Mouse (Mus musculus) kidney, embryonic 14.5 days (tissue): ENCODE measurements around the gene Igf1. TPM values are rescaled to one million over a fixed set of nuclear protein-coding genes. Genes with fewer than 3 reads are reported as not detected.

Source experiments
- ATAC-seq: fragments of 200-750 bp; cut with Nextera tagmentation; 2 replicates; pipeline ENCODE4 v1.8.0; 2017; ENCODE audit warnings: moderate number of reproducible peaks, mild to moderate bottlenecking, moderate TSS enrichment, moderate library complexity; ENCODE audit not compliant: low FRiP score, low TSS enrichment
- H3K27ac ChIP-seq: fragments of 300-500 bp; sonication (generic); 2 replicates; pipeline ENCODE4 v1.5.1; 2014; ENCODE audit warnings: low read depth, mild to moderate bottlenecking, low read length, moderate library complexity, mixed read lengths
- H3K27me3 ChIP-seq: fragments of 300-500 bp; sonication (generic); 2 replicates; pipeline ENCODE4 v1.6.1; 2014; ENCODE audit warnings: mild to moderate bottlenecking, low read length; ENCODE audit not compliant: control insufficient read depth, insufficient read depth
- H3K36me3 ChIP-seq: fragments of 300-500 bp; sonication (generic); 2 replicates; pipeline ENCODE4 v1.6.1; 2014; ENCODE audit warnings: low read length, mixed read lengths; ENCODE audit not compliant: control insufficient read depth, insufficient read depth
- H3K4me1 ChIP-seq: fragments of 300-500 bp; sonication (generic); 2 replicates; pipeline ENCODE4 v1.6.1; 2014; ENCODE audit warnings: low read length, mixed read lengths; ENCODE audit not compliant: control insufficient read depth, insufficient read depth
- H3K4me2 ChIP-seq: fragments of 300-500 bp; sonication (generic); replicated peaks from 2 replicates; pipeline ENCODE4 v1.6.1; 2014; ENCODE audit warnings: low read depth, mild to moderate bottlenecking, low read length
- H3K4me3 ChIP-seq: fragments of 300-500 bp; sonication (generic); 2 replicates; pipeline ENCODE4 v1.5.1; 2014; ENCODE audit warnings: mild to moderate bottlenecking, low read length
- H3K9ac ChIP-seq: fragments of 300-500 bp; sonication (generic); 2 replicates; pipeline ENCODE4 v1.6.1; 2014; ENCODE audit warnings: low read depth, mild to moderate bottlenecking, low read length, moderate library complexity
- H3K9me3 ChIP-seq: fragments of 300-500 bp; sonication (generic); 2 replicates; pipeline ENCODE4 v1.6.1; 2016; ENCODE audit warnings: low read length; ENCODE audit not compliant: control insufficient read depth
- WGBS: fragments of 180-500 bp; shearing (Covaris S2); extraction: QIAGEN DNeasy Blood & Tissue Kit; methylation state at CpG from one replicate; pipeline ENCODE4 v1.1.7; 2014; 5-methylcytosine and 5-hydroxymethylcytosine counted together
- polyA plus RNA-seq: library from polyadenylated mRNA; unstranded; fragments of >200 nt; fragmentation: Nextera tagmentation; extraction: Ambion mirVana; gene quantifications from 2 replicates; pipeline ENCODE4 v1.2.1, GENCODE M21; 2014

The Igf1 gene
- polyA plus RNA-seq, 1 experiment from 2014 or later, result 28.2 TPM

GRCm38 (mm10) chr10:87832101-87832500, 26.0 kb upstream of the Igf1 start:
- no peaks in the 10 kb centered on the region for H3K27me3 ChIP-seq
- 82% methylated on average over 1 of the region's 1 CpGs for WGBS
- no peak for ATAC-seq

GRCm38 (mm10) chr10:87839454-87839853, 18.6 kb upstream of the Igf1 start:
- WGBS, result 97% methylated on average over 1 of the region's 1 CpGs
- Histone ChIP-seq H3K4me3 (no peak overlapping the region), H3K27me3 (no peaks in the 10 kb centered on the region), H3K36me3 (no peaks in the 10 kb centered on the region), H3K4me1 (no peaks in the 10 kb centered on the region), H3K27ac (no peak overlapping the region), H3K4me2 (no peak overlapping the region), H3K9me3 (no peaks in the 10 kb centered on the region), H3K9ac (no peak overlapping the region)
- no peak for ATAC-seq

More at GRCm38 (mm10) chr10:87832101-87832500, 26.0 kb upstream of the Igf1 start:
- Histone ChIP-seq H3K9me3 (no peaks in the 10 kb centered on the region), H3K36me3 (no peaks in the 10 kb centered on the region), H3K4me2 (no peak overlapping the region), H3K4me3 (no peak overlapping the region), H3K9ac (no peak overlapping the region), H3K4me1 (no peaks in the 10 kb centered on the region), H3K27ac (no peak overlapping the region)

GRCm38 (mm10) chr10:87842501-87842900, 15.6 kb upstream of the Igf1 start:
- 81% methylated on average over 4 of the region's 4 CpGs for WGBS
- no peaks in the 10 kb centered on the region for H3K4me1 ChIP-seq
- H3K9me3 ChIP-seq, result no peaks in the 10 kb centered on the region
- no peaks in the 10 kb centered on the region for H3K36me3 ChIP-seq
- no peak overlapping the region for H3K9ac ChIP-seq
- H3K27ac ChIP-seq, result no peak overlapping the region
- no peak for ATAC-seq
- no peak overlapping the region for H3K4me3 ChIP-seq
- no peaks in the 10 kb centered on the region for H3K27me3 ChIP-seq
- no peak overlapping the region for H3K4me2 ChIP-seq

GRCm38 (mm10) chr10:87844917-87845552, 13.0 kb upstream of the Igf1 start:
- Histone ChIP-seq H3K9me3 (no peaks in the 10 kb centered on the region), H3K9ac (no peak overlapping the region), H3K27me3 (no peaks in the 10 kb centered on the region), H3K27ac (no peak overlapping the region), H3K4me3 (no peak overlapping the region), H3K36me3 (no peaks in the 10 kb centered on the region), H3K4me2 (no peak overlapping the region), H3K4me1 (no peaks in the 10 kb centered on the region)
- 31% methylated on average over 8 of the region's 8 CpGs for WGBS
- peak; percentile 67; the same call in 1 of the 2 replicates for ATAC-seq

- Histone ChIP-seq H3K4me2 (no peak overlapping the region), H3K9ac (no peak overlapping the region), H3K27ac (no peak overlapping the region), H3K4me1 (no peaks in the 10 kb centered on the region), H3K36me3 (no peaks in the 10 kb centered on the region), H3K4me3 (no peak overlapping the region), H3K9me3 (no peaks in the 10 kb centered on the region), H3K27me3 (no peaks in the 10 kb centered on the region)
- ATAC-seq, result peak; percentile 78
- WGBS, result 27% methylated on average over 4 of the region's 4 CpGs
Observed at GRCm38 (mm10) chr10:87847882-87848281, 10.2 kb upstream of the Igf1 start.

GRCm38 (mm10) chr10:87848419-87848818, 9.6 kb upstream of the Igf1 start:
- Histone ChIP-seq H3K27me3 (no peaks in the 10 kb centered on the region), H3K4me1 (no peaks in the 10 kb centered on the region), H3K4me3 (no peak overlapping the region), H3K36me3 (no peaks in the 10 kb centered on the region), H3K9me3 (no peaks in the 10 kb centered on the region), H3K9ac (no peak overlapping the region), H3K27ac (no peak overlapping the region), H3K4me2 (no peak overlapping the region)
- 53% methylated on average over 2 of the region's 2 CpGs for WGBS
- ATAC-seq, result no peak

GRCm38 (mm10) chr10:87851492-87851891, 6.6 kb upstream of the Igf1 start:
- Histone ChIP-seq H3K27me3 (peaks cover 5% of the 10 kb centered on the region; the same call in 1 of the 2 replicates), H3K27ac (no peak overlapping the region), H3K4me1 (no peaks in the 10 kb centered on the region), H3K4me3 (no peak overlapping the region), H3K36me3 (no peaks in the 10 kb centered on the region), H3K9me3 (no peaks in the 10 kb centered on the region), H3K9ac (no peak overlapping the region), H3K4me2 (no peak overlapping the region)
- no peak for ATAC-seq
- 57% methylated on average over 3 of the region's 3 CpGs for WGBS

- no peak overlapping the region for H3K9ac ChIP-seq
- H3K27ac ChIP-seq, result no peak overlapping the region
- H3K4me3 ChIP-seq, result no peak overlapping the region
- H3K27me3 ChIP-seq, result peaks cover 15% of the 10 kb centered on the region; the same call in 1 of the 2 replicates
- no peak for ATAC-seq
- peaks cover 12% of the 10 kb centered on the region; the same call in 1 of the 2 replicates for H3K4me1 ChIP-seq
- 4% methylated on average over 5 of the region's 5 CpGs for WGBS
- no peaks in the 10 kb centered on the region for H3K9me3 ChIP-seq
- no peaks in the 10 kb centered on the region for H3K36me3 ChIP-seq
- H3K4me2 ChIP-seq, result no peak overlapping the region
Observed at GRCm38 (mm10) chr10:87854408-87854807, 3.7 kb upstream of the Igf1 start.

GRCm38 (mm10) chr10:87855423-87856122, 2.5 kb upstream of the Igf1 start:
- no peak overlapping the region for H3K4me2 ChIP-seq
- H3K4me3 ChIP-seq, result no peak overlapping the region
- no peaks in the 10 kb centered on the region for H3K9me3 ChIP-seq
- H3K9ac ChIP-seq, result no peak overlapping the region
- H3K27me3 ChIP-seq, result peaks cover 15% of the 10 kb centered on the region; the same call in 1 of the 2 replicates
- H3K36me3 ChIP-seq, result no peaks in the 10 kb centered on the region
- 74% methylated on average over 13 of the region's 13 CpGs for WGBS
- peaks cover 13% of the 10 kb centered on the region for H3K4me1 ChIP-seq
- no peak overlapping the region for H3K27ac ChIP-seq
- ATAC-seq, result no peak
